Comparison of ENCODE assay signal across 9 mouse cellular contexts in the genomic region with DNA sequence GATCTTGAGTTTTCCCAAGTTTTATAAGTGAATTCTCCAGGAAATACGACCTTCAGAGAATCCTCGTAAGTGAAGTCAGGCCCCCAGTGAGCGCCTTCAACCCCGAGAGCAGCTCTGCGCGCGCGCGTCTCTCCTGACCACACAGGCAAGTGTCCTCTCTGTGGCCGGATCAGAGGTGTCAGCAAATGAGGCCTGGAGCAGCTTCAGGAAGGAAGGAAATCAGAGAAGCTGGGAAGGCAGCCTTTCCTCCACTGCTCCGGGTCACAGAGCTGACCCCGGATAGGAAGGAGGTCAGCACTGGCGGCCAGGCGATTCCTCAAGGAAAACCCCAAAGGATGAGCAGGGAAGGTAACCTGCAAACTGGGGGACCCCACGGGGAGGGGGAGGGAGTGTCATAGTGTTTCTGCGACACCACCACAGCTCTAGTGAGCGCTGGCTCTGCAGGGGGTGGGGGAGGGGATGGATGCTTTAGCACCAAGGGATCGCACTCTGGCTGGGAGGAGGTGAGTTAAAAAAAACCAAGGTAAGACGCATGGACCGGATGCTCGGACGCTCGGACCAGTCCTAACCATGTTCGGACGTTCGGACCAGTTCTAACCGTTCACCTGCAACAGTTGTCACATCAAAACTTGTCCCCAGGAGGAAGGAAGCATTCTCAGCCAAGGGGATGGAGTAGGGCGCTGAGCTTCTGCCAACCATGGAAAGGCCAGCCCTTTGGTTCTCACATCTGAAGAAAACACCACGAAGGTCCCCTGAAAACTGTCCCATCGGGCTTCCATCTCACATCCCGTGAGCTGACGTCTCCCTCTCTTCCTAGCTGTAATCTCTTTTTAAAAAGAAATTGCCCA. TPM values are rescaled to one million over a fixed set of nuclear protein-coding genes. Genes with fewer than 3 reads are reported as not detected.
DNase-seq lines count a peak whose midpoint lies in the region; ATAC-seq and TF ChIP-seq lines count a peak whose summit lies in the region.
"Had no signal": no experiment of that assay in that cellular context is flagged by ENCODE, and none has a peak within 500 bp of the region (broad histone marks: within the 10 kb centered on the region; RNA-seq: fewer than 3 reads in every experiment).

No protein-coding gene starts in this region.

- H3K4me2 ChIP-seq in lung, embryonic 15.5 days, result peak overlapping the region; percentile 29; the same call in 1 of the 2 replicates
- H3K4me2 ChIP-seq in hindbrain, embryonic 12.5 days (replicated peaks), result peak overlapping the region; percentile 24
- peak overlapping the region; percentile 19; the same call in 1 of the 2 replicates for H3K4me2 ChIP-seq in stomach, embryonic 15.5 days

- no peaks in the 10 kb centered on the region for H3K9me3 ChIP-seq in lung, embryonic 15.5 days
- H3K9me3 ChIP-seq in hindbrain, embryonic 12.5 days (replicated peaks), result peaks cover 4% of the 10 kb centered on the region; the same call in 1 of the 2 replicates
- no peaks in the 10 kb centered on the region for H3K9me3 ChIP-seq in stomach, embryonic 15.5 days

- no peaks in the 10 kb centered on the region for H3K36me3 ChIP-seq in lung, embryonic 15.5 days
- no peaks in the 10 kb centered on the region for H3K36me3 ChIP-seq in hindbrain, embryonic 12.5 days
- H3K36me3 ChIP-seq in stomach, embryonic 15.5 days, result no peaks in the 10 kb centered on the region

- no peak for ATAC-seq in lung, embryonic 15.5 days (ENCODE audit: borderline replicate concordance, extremely low read depth, low FRiP score, low TSS enrichment)
- ATAC-seq in hindbrain, embryonic 12.5 days (ENCODE audit: low FRiP score), result no peak
- ATAC-seq in stomach, embryonic 15.5 days (ENCODE audit: insufficient read depth, low FRiP score, low read depth), result no peak

- WGBS in lung, embryonic 15.5 days, result 31% methylated on average over 32 of the region's 32 CpGs
- WGBS in hindbrain, embryonic 12.5 days, result 14% methylated on average over 32 of the region's 32 CpGs
- 31% methylated on average over 32 of the region's 32 CpGs for WGBS in stomach, embryonic 15.5 days

- H3K27ac ChIP-seq in lung, embryonic 15.5 days, result no peak overlapping the region
- no peak overlapping the region for H3K27ac ChIP-seq in hindbrain, embryonic 12.5 days
- peak overlapping the region; percentile 6; the same call in 1 of the 2 replicates for H3K27ac ChIP-seq in stomach, embryonic 15.5 days
- H3K27ac ChIP-seq in left cerebral cortex, adult 2 months, result no peak overlapping the region

- H3K27me3 ChIP-seq in lung, embryonic 15.5 days, result no peaks in the 10 kb centered on the region
- no peaks in the 10 kb centered on the region for H3K27me3 ChIP-seq in hindbrain, embryonic 12.5 days
- H3K27me3 ChIP-seq in stomach, embryonic 15.5 days (replicated peaks), result no peaks in the 10 kb centered on the region

- intact Hi-C loops in left cerebral cortex, adult 2 months (cut with DNase I), result no loop called here

- H3K9ac ChIP-seq in lung, embryonic 15.5 days, result no peak overlapping the region
- H3K9ac ChIP-seq in hindbrain, embryonic 12.5 days, result no peak overlapping the region
- H3K9ac ChIP-seq in stomach, embryonic 15.5 days, result no peak overlapping the region

- no peak overlapping the region for H3K4me3 ChIP-seq in lung, embryonic 15.5 days
- no peak overlapping the region for H3K4me3 ChIP-seq in hindbrain, embryonic 12.5 days
- H3K4me3 ChIP-seq in stomach, embryonic 15.5 days (replicated peaks), result no peak overlapping the region
- H3K4me3 ChIP-seq in left cerebral cortex, adult 2 months, result no peak overlapping the region

- no peak for DNase-seq in lung, adult 18-20 months
- DNase-seq in liver, result peak; percentile 41
- no peak for DNase-seq in left cerebral cortex, adult 2 months (ENCODE audit: extremely low spot score in 1 of 2, low spot score in 2 of 2)
- DNase-seq in urinary bladder, postnatal 36 days (ENCODE audit: low spot score in 2 of 2), result no peak
- no peak for DNase-seq in layer of hippocampus, postnatal 14 days (ENCODE audit: low spot score in 2 of 2)

- H3K4me1 ChIP-seq in lung, embryonic 15.5 days, result peaks cover 31% of the 10 kb centered on the region
- peaks cover 7% of the 10 kb centered on the region for H3K4me1 ChIP-seq in hindbrain, embryonic 12.5 days
- H3K4me1 ChIP-seq in stomach, embryonic 15.5 days, result peaks cover 18% of the 10 kb centered on the region; the same call in 1 of the 2 replicates

- TF ChIP-seq CTCF in left cerebral cortex, adult 2 months (IDR thresholded peaks at IDR 0.05), result no peak

RNA-seq across cellular contexts. Expression of a gene that starts 19.3 kb away (rescaled TPM):
- polyA plus RNA-seq in lung, embryonic 15.5 days (2015; fragmentation: Nextera tagmentation; extraction: Ambion mirVana), result 22.2 and 22.4 TPM in 2 replicates
- polyA plus RNA-seq in hindbrain, embryonic 12.5 days (2016; fragmentation: Nextera tagmentation; extraction: Ambion mirVana), result 14.5 and 16.9 TPM in 2 replicates
- polyA plus RNA-seq in stomach, embryonic 15.5 days (2015; fragmentation: Nextera tagmentation; extraction: Ambion mirVana), result 29.9 and 31.7 TPM in 2 replicates
- total RNA-seq in left cerebral cortex, adult 2 months (2021), result 10 to 100 TPM; 13.8 to 14.1 TPM
- 10 to 100 TPM in 1 of 2 experiments, 1 to 10 TPM in 1; 9.5 to 10.3 TPM for total RNA-seq in layer of hippocampus, postnatal 14 days (2021)
- polyA plus RNA-seq: erythroblast, embryonic 14.5 days had no signal
